Mouse (Mus musculus): ENCODE measurements around the gene Ap1m1. TPM values are rescaled to one million over a fixed set of nuclear protein-coding genes. Genes with fewer than 3 reads are reported as not detected.

Gene Ap1m1
- polyA plus RNA-seq (2012; rRNA removed) = 220 and 234 TPM in 2 replicates

GRCm38 (mm10) chr8:72239499-72240402 is at the start of gene Ap1m1:
Gene Ap1m1 (plus strand): TSS chr8:72240018.

GRCm38 (mm10) chr8:72212751-72213150 is 27.1 kb upstream of the Ap1m1 start, which contains the start of gene Cib3:
Gene Cib3 (minus strand): TSS chr8:72212837.

GRCm38 (mm10) chr8:72213536-72213935 is 26.3 kb upstream of the Ap1m1 start, which contains the start of gene Gm11034:
Gene Gm11034 (minus strand): TSS chr8:72213636.

DNA sequence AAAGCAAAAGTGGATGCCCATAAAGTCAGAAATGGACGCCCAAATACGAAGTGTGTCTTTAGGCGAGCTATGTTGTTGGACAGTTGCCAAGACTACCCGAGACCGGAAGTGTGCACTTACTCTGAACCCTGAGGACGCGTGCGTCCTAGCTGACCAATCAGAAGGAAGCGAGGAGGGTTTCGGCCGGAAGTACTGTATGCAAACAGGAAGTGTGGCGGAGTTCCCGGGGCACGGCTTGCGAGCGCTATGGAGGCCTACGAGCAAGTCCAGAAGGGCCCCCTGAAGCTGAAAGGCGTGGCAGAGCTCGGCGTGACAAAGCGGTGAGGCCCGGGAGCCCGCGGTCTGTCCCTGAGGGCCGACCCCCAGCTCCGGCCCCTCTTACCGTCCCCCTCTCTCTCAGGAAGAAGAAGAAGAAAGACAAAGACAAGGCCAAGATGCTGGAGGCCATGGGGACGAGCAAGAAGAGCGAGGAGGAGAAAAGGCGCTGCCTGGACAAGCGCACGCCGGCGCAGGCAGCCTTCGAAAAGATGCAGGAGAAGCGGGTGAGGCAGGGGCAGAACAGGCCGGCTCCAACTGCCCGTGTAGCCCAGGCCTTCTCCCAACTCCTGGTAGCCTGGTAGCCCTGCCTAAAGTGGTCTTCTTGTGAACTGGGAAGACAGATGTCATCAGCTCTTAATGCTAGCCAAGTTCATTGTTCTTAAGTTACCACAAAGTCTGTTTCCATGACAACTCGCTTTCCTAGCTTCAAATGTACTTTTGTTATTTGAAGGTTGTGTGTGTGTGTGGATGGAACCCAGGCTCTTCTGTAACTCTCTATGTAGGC is 20.1 kb upstream of the Ap1m1 start, which contains the start of gene Fam32a:
Fam32a (plus strand) TSS at position 190 of the 823 bp plus-strand sequence.

GRCm38 (mm10) chr8:72305210-72305905 is 65.5 kb downstream of the Ap1m1 start, which contains the start of gene Gm10282:
Gene Gm10282 (minus strand): TSS chr8:72305260.

Other genes with a start within 250 kb of the Ap1m1 start
- gene Cyp4f18, start 230.4 kb upstream of the Ap1m1 start, polyA plus RNA-seq (2012; rRNA removed) = 0.06 and 0.16 TPM in 2 replicates
- not detected in 2 replicates for gene Olfr372, start 198.8 kb upstream of the Ap1m1 start, polyA plus RNA-seq (2012; rRNA removed)
- gene Olfr373, start 156.8 kb upstream of the Ap1m1 start, polyA plus RNA-seq (2012; rRNA removed) = not detected in 2 replicates
- gene Olfr374, start 133.0 kb upstream of the Ap1m1 start, polyA plus RNA-seq (2012; rRNA removed) = not detected in 2 replicates
- gene Tpm4, start 105.0 kb upstream of the Ap1m1 start, polyA plus RNA-seq (2012; rRNA removed) = 121 and 125 TPM in 2 replicates
- gene Rab8a, start 78.8 kb upstream of the Ap1m1 start, polyA plus RNA-seq (2012; rRNA removed) = 89.8 and 93.6 TPM in 2 replicates
- 0.05 and 0.09 TPM in 2 replicates for gene Hsh2d, start 50.4 kb upstream of the Ap1m1 start, polyA plus RNA-seq (2012; rRNA removed)
- not detected in 2 replicates for gene Cib3, start 27.2 kb upstream of the Ap1m1 start, polyA plus RNA-seq (2012; rRNA removed)
- gene Gm11034, start 26.4 kb upstream of the Ap1m1 start, polyA plus RNA-seq (2012; rRNA removed) = not detected in 2 replicates
- gene Fam32a, start 20.3 kb upstream of the Ap1m1 start, polyA plus RNA-seq (2012; rRNA removed) = 90.0 and 91.8 TPM in 2 replicates
- gene Gm10282, start 65.2 kb downstream of the Ap1m1 start, polyA plus RNA-seq (2012; rRNA removed) = 12.4 and 15.5 TPM in 2 replicates
- gene Klf2, start 79.0 kb downstream of the Ap1m1 start, polyA plus RNA-seq (2012; rRNA removed) = 7.6 and 8.7 TPM in 2 replicates
- 79.9 and 81.8 TPM in 2 replicates for gene Eps15l1, start 181.4 kb downstream of the Ap1m1 start, polyA plus RNA-seq (2012; rRNA removed)
- gene Calr3, start 203.9 kb downstream of the Ap1m1 start, polyA plus RNA-seq (2012; rRNA removed) = 0.36 and 0.96 TPM in 2 replicates
- 16.8 and 17.8 TPM in 2 replicates for gene 1700030K09Rik, start 203.9 kb downstream of the Ap1m1 start, polyA plus RNA-seq (2012; rRNA removed)
- 40.9 and 55.9 TPM in 2 replicates for gene Cherp, start 235.2 kb downstream of the Ap1m1 start, polyA plus RNA-seq (2012; rRNA removed)

All from central nervous system, embryonic 18 days (tissue).